Mouse (Mus musculus): Measurements from ENCODE around the gene Sema4a. TPM values are rescaled to one million over a fixed set of nuclear protein-coding genes. Genes with fewer than 3 reads are reported as not detected.

Sema4a gene
- polyA plus RNA-seq, 1 experiment from 2014 or later: 22.3 TPM

GRCm38 (mm10) chr3:88483621-88484020, 22.6 kb upstream of the Sema4a start:
- peak; percentile 36 for ATAC-seq (ENCODE audit: insufficient read depth, low FRiP score, low read depth)
- H3K27me3 ChIP-seq (replicated peaks): 0 out of 2 replicates have a peak, but pooled peaks cover 7% of the 10 kb centered on the region
- H3K27ac ChIP-seq: no peak overlapping the region
- H3K9ac ChIP-seq: no peak overlapping the region
- peaks cover 17% of the 10 kb centered on the region for H3K4me1 ChIP-seq
- no peak overlapping the region for H3K4me3 ChIP-seq (replicated peaks)
- H3K4me2 ChIP-seq: no peak overlapping the region
- no peaks in the 10 kb centered on the region for H3K9me3 ChIP-seq
- peaks cover 34% of the 10 kb centered on the region for H3K36me3 ChIP-seq
- 12% methylated on average over 5 of the region's 5 CpGs for WGBS

GRCm38 (mm10) chr3:88483141-88483540, 22.2 kb upstream of the Sema4a start:
- H3K4me1 ChIP-seq: peaks cover 12% of the 10 kb centered on the region
- peaks cover 34% of the 10 kb centered on the region for H3K36me3 ChIP-seq
- no peak overlapping the region for H3K27ac ChIP-seq
- no peak overlapping the region for H3K4me3 ChIP-seq (replicated peaks)
- H3K4me2 ChIP-seq: no peak overlapping the region
- H3K9me3 ChIP-seq: no peaks in the 10 kb centered on the region
- ATAC-seq (ENCODE audit: insufficient read depth, low FRiP score, low read depth): no peak
- H3K9ac ChIP-seq: no peak overlapping the region
- 82% methylated on average over 8 of the region's 8 CpGs for WGBS
- 0 out of 2 replicates have a peak, but pooled peaks cover 7% of the 10 kb centered on the region for H3K27me3 ChIP-seq (replicated peaks)

DNA sequence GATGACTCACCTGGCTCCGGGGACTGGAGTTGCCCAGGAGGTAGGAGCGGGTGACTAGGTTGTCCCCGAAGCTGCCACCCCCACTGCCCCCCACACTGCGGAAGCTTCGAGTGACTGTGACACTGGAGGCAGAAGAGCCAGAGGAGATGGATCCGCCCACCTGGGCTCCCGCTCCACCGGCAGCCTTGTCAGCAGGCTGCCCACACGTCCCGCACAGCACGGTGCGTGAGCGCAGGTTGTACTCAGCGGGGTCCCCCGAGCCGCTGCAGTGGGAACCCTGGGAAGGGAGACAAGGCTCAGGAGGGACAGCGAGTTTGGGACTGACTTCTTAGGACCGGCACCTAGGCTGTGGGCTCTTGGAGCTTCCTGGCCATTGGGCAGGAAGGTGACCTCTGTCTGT, 21.4 kb upstream of the Sema4a start:
- Histone ChIP-seq H3K4me1 (peaks cover 11% of the 10 kb centered on the region; the same call in 1 of the 2 replicates), H3K27me3 (replicated peaks) (0 out of 2 replicates have a peak, but pooled peaks cover 7% of the 10 kb centered on the region), H3K36me3 (peaks cover 30% of the 10 kb centered on the region), H3K4me3 (replicated peaks) (no peak overlapping the region), H3K9me3 (no peaks in the 10 kb centered on the region), H3K9ac (no peak overlapping the region), H3K27ac (no peak overlapping the region), H3K4me2 (no peak overlapping the region)
- ATAC-seq (ENCODE audit: insufficient read depth, low FRiP score, low read depth): no peak
- 47% methylated on average over 18 of the region's 18 CpGs for WGBS

DNA sequence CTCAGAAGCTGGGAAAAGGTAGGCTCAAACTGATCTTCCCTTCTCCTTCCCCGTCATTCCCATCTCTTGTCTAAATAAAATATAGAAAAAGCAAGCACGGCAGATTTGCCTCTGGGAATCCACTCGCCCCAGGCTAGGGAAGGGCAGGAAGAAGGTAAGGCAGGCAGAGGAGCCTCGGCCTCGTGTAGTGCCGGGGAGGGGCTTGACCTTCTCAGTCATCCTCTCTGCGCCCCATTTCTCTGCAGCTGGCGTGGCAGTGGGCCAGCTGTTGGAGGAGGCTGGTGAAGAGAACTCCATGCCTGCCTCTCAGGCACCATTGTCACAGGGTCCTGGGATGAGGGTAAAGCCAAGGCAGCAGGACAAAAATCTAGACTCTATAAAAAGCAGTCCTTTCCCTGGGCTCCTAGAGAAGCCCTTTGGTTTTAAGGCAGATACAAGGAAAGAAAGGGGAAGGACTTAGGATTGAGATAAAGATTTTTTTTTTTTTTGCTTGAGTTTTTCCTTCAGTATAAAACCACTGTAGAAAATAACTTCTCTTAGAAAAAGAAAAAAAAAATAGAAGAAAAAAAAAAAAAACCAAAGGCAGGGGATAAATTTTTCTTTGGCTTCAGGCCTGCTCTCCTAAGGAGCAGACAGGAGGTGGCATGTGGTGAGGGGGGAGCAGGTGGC, 20.5 kb upstream of the Sema4a start:
- peaks cover 22% of the 10 kb centered on the region for H3K36me3 ChIP-seq
- peaks cover 11% of the 10 kb centered on the region; the same call in 1 of the 2 replicates for H3K4me1 ChIP-seq
- H3K4me3 ChIP-seq (replicated peaks): no peak overlapping the region
- WGBS: 52% methylated on average over 8 of the region's 8 CpGs
- no peak overlapping the region for H3K4me2 ChIP-seq
- ATAC-seq (ENCODE audit: insufficient read depth, low FRiP score, low read depth): no peak
- no peaks in the 10 kb centered on the region for H3K9me3 ChIP-seq
- H3K27ac ChIP-seq: no peak overlapping the region
- no peak overlapping the region for H3K9ac ChIP-seq
- 0 out of 2 replicates have a peak, but pooled peaks cover 7% of the 10 kb centered on the region for H3K27me3 ChIP-seq (replicated peaks)

GRCm38 (mm10) chr3:88480679-88481078, 19.7 kb upstream of the Sema4a start:
- no peak overlapping the region for H3K4me3 ChIP-seq (replicated peaks)
- H3K27ac ChIP-seq: no peak overlapping the region
- H3K36me3 ChIP-seq: peaks cover 14% of the 10 kb centered on the region
- 0 out of 2 replicates have a peak, but pooled peaks cover 7% of the 10 kb centered on the region for H3K27me3 ChIP-seq (replicated peaks)
- no peak overlapping the region for H3K9ac ChIP-seq
- WGBS: 92% methylated on average over 5 of the region's 5 CpGs
- peaks cover 11% of the 10 kb centered on the region; the same call in 1 of the 2 replicates for H3K4me1 ChIP-seq
- no peaks in the 10 kb centered on the region for H3K9me3 ChIP-seq
- no peak overlapping the region for H3K4me2 ChIP-seq
- no peak for ATAC-seq (ENCODE audit: insufficient read depth, low FRiP score, low read depth)

DNA sequence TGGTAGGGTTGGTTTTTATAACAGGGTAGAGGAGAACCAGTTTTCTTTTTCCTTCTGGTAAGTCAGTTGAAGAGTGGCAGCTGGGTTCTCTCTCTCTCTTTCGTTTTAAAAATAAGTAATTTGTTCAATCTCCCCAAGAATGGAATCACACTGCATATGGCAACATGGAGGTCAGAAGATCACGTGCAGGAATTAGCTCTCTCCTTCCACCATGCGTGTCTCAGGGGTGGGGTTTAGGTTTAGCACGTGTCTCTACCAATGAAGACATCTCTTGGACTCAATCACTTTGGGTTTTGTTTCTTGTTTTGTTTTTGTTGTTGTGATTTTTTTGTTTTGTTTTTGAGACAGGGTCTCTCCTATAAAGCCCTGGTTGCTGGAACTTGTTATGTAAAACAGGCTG, 18.8 kb upstream of the Sema4a start:
- ATAC-seq (ENCODE audit: insufficient read depth, low FRiP score, low read depth): no peak
- 0 out of 2 replicates have a peak, but pooled peaks cover 4% of the 10 kb centered on the region for H3K27me3 ChIP-seq (replicated peaks)
- H3K9me3 ChIP-seq: no peaks in the 10 kb centered on the region
- H3K4me3 ChIP-seq (replicated peaks): no peak overlapping the region
- H3K4me2 ChIP-seq: no peak overlapping the region
- H3K9ac ChIP-seq: no peak overlapping the region
- peaks cover 8% of the 10 kb centered on the region; the same call in 1 of the 2 replicates for H3K4me1 ChIP-seq
- H3K27ac ChIP-seq: no peak overlapping the region
- WGBS: 71% methylated on average over 4 of the region's 4 CpGs
- peaks cover 12% of the 10 kb centered on the region for H3K36me3 ChIP-seq

- no peak for ATAC-seq (ENCODE audit: insufficient read depth, low FRiP score, low read depth)
- no peaks in the 10 kb centered on the region for H3K27me3 ChIP-seq (replicated peaks)
- no peak overlapping the region for H3K9ac ChIP-seq
- H3K4me1 ChIP-seq: 0 out of 2 replicates have a peak, but pooled peaks cover 3% of the 10 kb centered on the region
- no peak overlapping the region for H3K4me2 ChIP-seq
- no peak overlapping the region for H3K4me3 ChIP-seq (replicated peaks)
- 33% methylated on average over 3 of the region's 3 CpGs for WGBS
- H3K9me3 ChIP-seq: no peaks in the 10 kb centered on the region
- H3K36me3 ChIP-seq: peaks cover 12% of the 10 kb centered on the region
- H3K27ac ChIP-seq: no peak overlapping the region
These were observed 18.2 kb upstream of the Sema4a start for GRCm38 (mm10) chr3:88479163-88479562.

GRCm38 (mm10) chr3:88477735-88478134, 16.8 kb upstream of the Sema4a start:
- H3K27ac ChIP-seq: no peak overlapping the region
- no peaks in the 10 kb centered on the region for H3K9me3 ChIP-seq
- WGBS: under 1% methylated on average over 8 of the region's 8 CpGs
- H3K27me3 ChIP-seq (replicated peaks): no peaks in the 10 kb centered on the region
- H3K4me3 ChIP-seq (replicated peaks): no peak overlapping the region
- H3K9ac ChIP-seq: no peak overlapping the region
- no peaks in the 10 kb centered on the region for H3K4me1 ChIP-seq
- ATAC-seq (ENCODE audit: insufficient read depth, low FRiP score, low read depth): peak; percentile 70
- H3K36me3 ChIP-seq: peaks cover 9% of the 10 kb centered on the region
- H3K4me2 ChIP-seq: no peak overlapping the region

DNA sequence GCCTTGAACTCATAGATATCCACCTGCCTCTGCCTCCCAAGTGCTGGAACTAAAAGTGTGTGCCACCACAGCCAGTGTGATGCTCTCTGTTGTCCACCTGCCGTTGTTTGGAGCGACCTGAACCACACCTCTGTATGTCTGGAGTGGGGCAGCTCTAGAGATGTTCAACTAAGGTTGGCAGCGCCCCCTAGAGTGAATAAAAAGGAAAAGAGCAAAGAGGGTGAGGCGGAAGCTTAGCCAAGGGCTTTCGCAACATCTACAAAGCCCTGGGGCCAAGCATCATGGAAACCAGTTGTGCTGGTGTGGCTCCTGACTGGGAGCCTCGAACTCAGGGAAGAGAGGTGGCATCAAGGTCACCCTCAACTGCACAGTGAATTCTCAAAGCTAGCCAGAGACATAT, 15.4 kb upstream of the Sema4a start:
- no peak overlapping the region for H3K4me2 ChIP-seq
- no peaks in the 10 kb centered on the region for H3K4me1 ChIP-seq
- no peaks in the 10 kb centered on the region for H3K9me3 ChIP-seq
- H3K36me3 ChIP-seq: no peaks in the 10 kb centered on the region
- no peak for ATAC-seq (ENCODE audit: insufficient read depth, low FRiP score, low read depth)
- H3K4me3 ChIP-seq (replicated peaks): no peak overlapping the region
- no peak overlapping the region for H3K27ac ChIP-seq
- WGBS: 58% methylated on average over 6 of the region's 6 CpGs
- H3K9ac ChIP-seq: no peak overlapping the region
- no peaks in the 10 kb centered on the region for H3K27me3 ChIP-seq (replicated peaks)

- H3K9me3 ChIP-seq: no peaks in the 10 kb centered on the region
- no peak overlapping the region for H3K27ac ChIP-seq
- H3K4me1 ChIP-seq: no peaks in the 10 kb centered on the region
- H3K36me3 ChIP-seq: no peaks in the 10 kb centered on the region
- H3K9ac ChIP-seq: no peak overlapping the region
- WGBS: 88% methylated on average over 1 of the region's 1 CpGs
- ATAC-seq (ENCODE audit: insufficient read depth, low FRiP score, low read depth): no peak
- H3K27me3 ChIP-seq (replicated peaks): no peaks in the 10 kb centered on the region
- no peak overlapping the region for H3K4me3 ChIP-seq (replicated peaks)
- no peak overlapping the region for H3K4me2 ChIP-seq
These were observed 12.6 kb upstream of the Sema4a start for GRCm38 (mm10) chr3:88473571-88473970.

- Histone ChIP-seq H3K4me3 (replicated peaks) (no peak overlapping the region), H3K9me3 (no peaks in the 10 kb centered on the region), H3K4me1 (no peaks in the 10 kb centered on the region), H3K27me3 (replicated peaks) (no peaks in the 10 kb centered on the region), H3K9ac (no peak overlapping the region), H3K27ac (no peak overlapping the region), H3K4me2 (no peak overlapping the region), H3K36me3 (no peaks in the 10 kb centered on the region)
- 42% methylated on average over 5 of the region's 5 CpGs for WGBS
- no peak for ATAC-seq (ENCODE audit: insufficient read depth, low FRiP score, low read depth)
These were observed 12.0 kb upstream of the Sema4a start for GRCm38 (mm10) chr3:88473020-88473419.

DNA sequence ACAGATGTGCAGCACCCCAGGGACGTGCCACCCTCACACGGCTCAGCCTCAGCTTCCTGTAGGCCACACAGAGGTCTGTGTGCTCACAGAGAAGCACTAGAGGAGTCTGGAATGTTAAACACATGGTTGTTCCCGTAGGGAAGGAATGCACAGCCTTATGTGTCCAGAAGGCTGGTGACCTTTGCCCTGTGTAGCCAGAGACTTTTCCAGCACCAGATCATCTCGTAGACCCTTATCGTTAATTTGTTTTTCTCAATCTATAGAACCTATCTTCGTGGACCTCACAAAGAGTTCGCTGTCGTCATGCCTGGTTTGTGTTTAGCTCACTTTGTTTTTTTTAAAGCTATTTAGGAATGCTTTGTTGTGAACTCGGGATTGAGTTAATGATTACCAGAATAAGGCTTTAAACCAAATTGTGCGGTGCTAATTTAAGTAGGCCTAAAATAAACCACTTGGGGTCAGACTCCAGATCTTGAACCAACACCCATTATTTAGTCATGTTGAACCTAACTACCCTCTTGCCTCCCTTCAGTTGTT, 10.0 kb upstream of the Sema4a start:
- H3K27ac ChIP-seq: no peak overlapping the region; the same call in 1 of the 2 replicates
- no peaks in the 10 kb centered on the region for H3K36me3 ChIP-seq
- 47% methylated on average over 10 of the region's 10 CpGs for WGBS
- no peaks in the 10 kb centered on the region for H3K9me3 ChIP-seq
- peak; percentile 48; the same call in 1 of the 2 replicates for ATAC-seq (ENCODE audit: insufficient read depth, low FRiP score, low read depth)
- no peaks in the 10 kb centered on the region for H3K27me3 ChIP-seq (replicated peaks)
- H3K4me2 ChIP-seq: no peak overlapping the region
- no peak overlapping the region for H3K4me3 ChIP-seq (replicated peaks)
- H3K4me1 ChIP-seq: 0 out of 2 replicates have a peak, but pooled peaks cover 2% of the 10 kb centered on the region
- no peak overlapping the region for H3K9ac ChIP-seq
